Mouse (Mus musculus) erythroblast, adult 5-6 weeks (primary cell): ENCODE results near the gene Gpatch8. TPM values are rescaled to one million over a fixed set of nuclear protein-coding genes. Genes with fewer than 3 reads are reported as not detected.
A peak's percentile ranks its signal among the peaks of the same experiment; 100 is the strongest.

Experiments
- ATAC-seq: replicated peaks from 2 replicates; pipeline ENCODE4 v1.8.0; 2016; ENCODE audit warnings: moderate number of reproducible peaks, mild to moderate bottlenecking, moderate TSS enrichment, inconsistent platforms; ENCODE audit not compliant: poor library complexity, low FRiP score, severe bottlenecking
- total RNA-seq, 2 experiments: library from RNA; stranded (forward) in 1 of 2; stranded (reverse) in 1 of 2; fragments of 150-400 nt in 1 of 2; fragments of 200-764, 138-1000 nt in 1 of 2; gene quantifications; 2 replicates each; pipeline versions ENCODE4 v1.2.3 to v1.2.4; 2015 to 2017; ENCODE audit warnings: low replicate concordance in 2 of 2

Gene Gpatch8
- total RNA-seq, 2 experiments from 2014 or later, result 32.3 to 59.6 TPM

DNA sequence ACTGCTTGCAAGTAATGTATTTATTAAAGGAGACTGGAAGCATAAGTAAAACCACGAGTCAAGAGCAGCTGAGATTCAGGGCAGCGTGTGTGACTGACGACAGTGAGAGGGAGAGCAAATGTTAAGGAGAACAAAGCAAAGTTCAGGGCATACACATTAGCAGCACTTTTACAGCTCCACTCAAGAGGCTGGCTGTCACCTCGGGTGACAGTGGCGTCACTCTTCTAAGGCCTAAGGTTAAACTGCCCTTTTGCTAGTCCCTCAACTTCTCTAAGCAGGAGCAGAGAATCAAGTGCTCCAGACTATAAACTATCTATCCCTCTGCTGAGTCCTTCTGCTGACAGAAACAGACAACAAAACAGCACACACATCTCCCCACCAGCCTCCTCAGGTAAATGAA, 24.8 kb downstream of the Gpatch8 start:
- no peak for ATAC-seq

GRCm38 (mm10) chr11:102514793-102515424, 41.3 kb downstream of the Gpatch8 start:
- ATAC-seq, result no peak

GRCm38 (mm10) chr11:102510226-102510625, 46.0 kb downstream of the Gpatch8 start:
- ATAC-seq, result no peak

DNA sequence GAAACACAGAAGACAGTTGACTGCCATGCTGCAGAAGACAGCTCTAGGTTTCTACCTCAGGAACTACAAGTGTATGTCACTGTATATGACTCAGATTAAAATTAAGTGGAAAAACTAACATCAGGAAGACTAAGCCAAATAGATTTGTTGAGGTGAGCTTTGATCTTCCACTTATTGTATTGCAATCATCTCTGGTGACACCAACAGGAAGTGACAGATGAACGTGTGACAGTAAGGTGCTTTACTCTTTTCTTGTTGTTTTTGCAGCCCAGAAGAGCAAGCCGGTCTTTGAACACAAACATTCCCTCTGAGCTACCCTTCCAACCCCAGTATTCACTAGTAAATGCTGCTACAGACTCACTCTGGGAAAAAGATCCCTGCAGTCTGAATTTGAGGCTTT, 59.5 kb downstream of the Gpatch8 start:
- no peak for ATAC-seq

DNA sequence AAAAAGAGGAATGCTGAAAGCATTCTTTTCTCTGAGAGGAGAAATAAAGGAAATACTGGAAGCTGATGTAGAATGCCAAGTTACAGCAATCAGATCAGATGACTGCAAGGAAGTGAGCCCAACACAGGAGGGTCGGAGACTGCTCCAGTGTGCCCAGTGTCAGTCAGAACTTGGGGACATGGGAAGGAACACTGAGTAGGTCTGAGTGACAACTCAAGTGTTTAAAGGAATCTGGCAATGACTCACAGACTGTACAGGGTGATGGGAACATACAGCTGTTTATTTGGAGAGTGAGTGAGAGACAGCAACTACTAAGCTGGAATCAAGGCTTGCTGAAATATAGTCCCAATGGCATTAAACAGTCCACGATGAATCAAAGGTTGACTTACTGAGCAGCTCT, 60.0 kb downstream of the Gpatch8 start:
- ATAC-seq, result no peak

GRCm38 (mm10) chr11:102495742-102496141, 60.5 kb downstream of the Gpatch8 start:
- ATAC-seq, result no peak

- ATAC-seq, result no peak
Observed at GRCm38 (mm10) chr11:102495114-102495513, 61.1 kb downstream of the Gpatch8 start.

GRCm38 (mm10) chr11:102494063-102494650, 62.0 kb downstream of the Gpatch8 start:
- no peak for ATAC-seq

GRCm38 (mm10) chr11:102493241-102493640, 63.0 kb downstream of the Gpatch8 start:
- ATAC-seq, result no peak

- no peak for ATAC-seq
Observed at GRCm38 (mm10) chr11:102487901-102488300, 68.3 kb downstream of the Gpatch8 start.

- ATAC-seq, result peak; percentile 86
Observed at GRCm38 (mm10) chr11:102486733-102487386, 69.3 kb downstream of the Gpatch8 start.

- no peak for ATAC-seq
Observed at GRCm38 (mm10) chr11:102481779-102482178, 74.4 kb downstream of the Gpatch8 start.

DNA sequence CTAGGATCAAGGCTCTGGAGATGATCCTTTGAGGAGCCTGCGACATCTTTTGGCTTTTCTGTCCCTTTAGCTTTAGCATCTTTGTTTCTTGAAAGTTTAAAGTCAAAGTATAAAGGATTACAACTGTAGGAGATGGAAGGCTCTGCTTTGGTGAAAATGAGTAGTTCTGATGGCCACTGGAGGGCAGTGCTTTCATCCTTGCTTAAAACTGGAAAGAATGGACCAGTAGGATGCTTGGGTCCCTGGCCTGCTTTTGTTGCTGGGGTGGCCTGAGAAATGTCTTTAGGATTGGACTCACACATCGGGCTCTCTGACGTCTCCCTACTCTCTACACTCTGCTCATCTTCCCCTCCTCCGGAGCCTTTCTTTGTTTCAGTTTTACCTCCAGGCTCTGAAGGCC, 75.3 kb downstream of the Gpatch8 start:
- no peak for ATAC-seq

DNA sequence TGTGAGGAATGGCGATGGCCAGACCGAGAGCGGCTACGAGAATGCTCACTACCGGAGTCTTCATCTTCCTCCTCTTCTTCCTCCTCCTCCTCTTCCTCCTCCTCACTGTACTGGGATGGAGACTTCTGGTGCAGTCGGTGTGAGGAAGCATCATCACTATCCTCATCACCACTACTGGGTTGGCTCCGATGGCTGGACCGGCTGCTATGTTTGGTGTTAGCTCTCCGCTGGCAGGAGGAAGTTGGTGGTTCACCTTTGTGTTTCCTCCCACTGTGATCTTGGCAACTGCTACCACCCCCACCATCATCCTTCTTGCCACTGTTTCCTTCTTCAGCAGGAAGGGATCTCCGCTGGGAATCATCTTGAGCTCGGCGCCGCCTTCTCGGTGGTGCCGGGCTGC, 76.1 kb downstream of the Gpatch8 start:
- ATAC-seq, result no peak

DNA sequence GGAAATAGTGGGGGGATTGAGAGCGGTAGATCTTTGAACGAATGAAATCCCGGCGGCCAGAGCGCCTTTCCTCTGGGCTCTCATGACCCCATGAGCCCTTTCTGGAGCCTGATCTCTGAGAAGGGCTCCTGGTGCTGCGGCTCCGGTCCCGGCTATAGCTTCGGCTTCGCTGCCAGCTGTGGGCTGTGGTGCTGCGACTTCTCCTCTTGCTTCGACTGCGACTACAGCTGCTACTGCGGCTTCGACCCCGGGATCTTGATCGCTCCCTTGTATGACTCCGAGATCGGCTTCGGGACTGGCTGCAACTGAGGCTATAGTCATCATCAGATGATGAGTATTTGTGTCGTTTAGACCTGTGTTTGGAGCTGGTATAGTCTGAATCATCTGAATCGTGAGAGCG, 76.6 kb downstream of the Gpatch8 start:
- no peak for ATAC-seq

DNA sequence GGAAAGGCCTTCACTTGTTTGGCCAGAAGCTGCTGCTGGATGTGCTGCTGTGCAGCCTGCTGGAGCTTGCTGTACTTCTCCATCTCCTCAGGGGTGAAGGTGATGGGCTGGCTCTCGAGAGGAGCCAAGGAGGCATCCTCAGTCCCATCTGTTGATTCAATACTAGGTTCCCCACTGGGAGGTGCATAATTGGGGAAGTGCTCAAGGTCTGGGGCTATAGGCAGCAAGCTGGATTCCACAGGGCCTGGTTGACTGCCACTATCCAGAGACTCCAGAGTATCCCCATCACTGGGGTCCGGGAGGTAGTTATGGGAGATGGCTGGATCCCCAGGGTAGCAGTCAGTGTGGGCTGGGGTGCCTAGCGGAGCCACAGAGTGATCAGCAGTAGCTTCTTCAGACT, 77.5 kb downstream of the Gpatch8 start:
- no peak for ATAC-seq

DNA sequence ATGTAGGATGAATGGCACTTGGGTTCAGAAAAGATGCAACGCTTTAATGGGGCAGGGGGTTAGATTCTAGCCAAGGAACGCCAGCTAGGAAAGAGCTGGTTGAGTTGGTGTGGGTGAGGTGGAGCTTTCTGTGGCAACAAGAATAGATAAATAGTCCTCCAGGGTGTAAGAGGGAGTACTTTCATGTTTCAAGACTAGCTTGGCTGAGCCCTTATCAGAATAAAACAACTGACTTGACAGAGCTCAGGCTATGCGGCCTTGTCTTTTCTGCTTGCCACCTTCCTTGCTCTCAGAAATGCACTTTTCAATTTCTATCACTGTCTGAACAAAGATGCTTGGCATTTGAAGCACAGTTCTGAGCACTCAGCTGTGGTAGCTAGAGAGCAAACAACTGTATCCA, 81.2 kb downstream of the Gpatch8 start:
- ATAC-seq, result no peak

DNA sequence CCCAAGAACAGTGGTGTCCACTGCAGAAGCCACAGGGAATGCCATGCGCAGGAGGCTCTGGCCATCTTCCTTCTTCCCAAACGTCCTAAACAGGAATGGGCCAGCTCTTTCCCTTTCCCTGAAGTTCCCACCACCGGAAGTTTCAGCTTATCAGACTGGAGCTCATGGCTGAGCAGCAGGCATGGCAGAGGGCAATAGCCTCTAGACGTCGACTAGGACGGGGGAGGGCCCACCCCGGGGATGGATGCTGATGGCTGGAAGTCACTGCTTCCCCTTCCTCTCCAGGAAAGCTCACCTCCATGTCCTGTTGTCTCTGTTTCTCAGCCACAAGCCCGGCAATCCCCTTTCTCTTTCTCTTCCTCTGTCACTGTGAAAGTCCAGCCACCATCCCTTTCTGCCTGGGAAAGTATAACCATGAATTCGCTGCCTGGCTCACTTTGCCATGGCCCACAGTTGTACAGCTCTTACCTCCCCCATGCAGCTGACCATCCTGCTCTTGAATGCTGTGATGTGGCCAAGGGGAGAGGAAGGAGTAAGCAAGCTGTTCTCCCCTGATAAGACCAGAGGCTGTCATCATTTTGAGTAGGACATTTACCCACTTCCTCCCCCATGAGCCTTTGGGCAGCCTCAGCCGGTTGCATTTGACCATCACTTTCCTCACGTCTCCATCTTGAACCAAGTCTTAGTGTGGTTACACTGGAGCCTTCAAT, 86.4 kb downstream of the Gpatch8 start, which contains the start of gene Itga2b:
Gene Itga2b (minus strand): TSS at position 475 of the 710 bp plus-strand sequence.
- peak; percentile 82 for ATAC-seq

DNA sequence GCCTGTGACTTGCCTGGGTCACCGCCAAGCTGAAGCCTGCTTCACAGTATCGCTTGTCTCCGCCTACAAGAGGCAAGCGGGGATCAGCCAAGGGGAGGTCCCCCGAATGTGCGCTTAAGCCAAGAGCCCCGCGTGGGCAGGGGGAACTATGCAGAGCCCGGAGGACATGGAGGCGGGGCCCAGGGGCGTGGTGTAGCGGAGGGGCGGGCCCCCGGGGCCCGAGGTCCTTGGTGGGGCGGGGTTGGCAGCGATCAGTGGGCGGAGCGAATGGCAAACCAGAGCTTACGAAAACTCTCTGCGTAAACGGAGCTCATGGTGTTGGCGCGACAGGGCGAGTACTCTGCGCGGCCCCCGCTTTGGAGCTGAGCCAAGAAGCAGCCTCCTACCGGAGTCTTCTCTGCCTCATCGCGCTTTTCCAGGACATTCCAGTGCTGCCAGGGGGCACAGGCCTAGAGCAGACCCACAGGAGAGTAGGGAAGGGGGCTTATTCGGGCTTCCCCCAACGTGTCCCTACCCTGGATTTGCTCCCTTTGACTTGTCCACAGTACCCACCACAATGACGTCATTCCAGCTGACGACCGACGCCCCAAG, 89.1 kb downstream of the Gpatch8 start:
- ATAC-seq, result peak; percentile 85

GRCm38 (mm10) chr11:102465713-102466436, 90.3 kb downstream of the Gpatch8 start:
- no peak for ATAC-seq
